Mouse (Mus musculus) liver, embryonic 14.5 days (tissue): ENCODE data around the gene Limd2.

ENCODE experiments used
- CTCF ChIP-seq: IDR thresholded peaks from 2 replicates; pipeline ENCODE4 v1.5.1; 2016; ENCODE audit warnings: antibody characterized with exemption, low read depth, control low read depth
- EP300 ChIP-seq: IDR thresholded peaks from 2 replicates; pipeline ENCODE4 v1.6.1; 2016; ENCODE audit warnings: antibody characterized with exemption, low read depth

DNA sequence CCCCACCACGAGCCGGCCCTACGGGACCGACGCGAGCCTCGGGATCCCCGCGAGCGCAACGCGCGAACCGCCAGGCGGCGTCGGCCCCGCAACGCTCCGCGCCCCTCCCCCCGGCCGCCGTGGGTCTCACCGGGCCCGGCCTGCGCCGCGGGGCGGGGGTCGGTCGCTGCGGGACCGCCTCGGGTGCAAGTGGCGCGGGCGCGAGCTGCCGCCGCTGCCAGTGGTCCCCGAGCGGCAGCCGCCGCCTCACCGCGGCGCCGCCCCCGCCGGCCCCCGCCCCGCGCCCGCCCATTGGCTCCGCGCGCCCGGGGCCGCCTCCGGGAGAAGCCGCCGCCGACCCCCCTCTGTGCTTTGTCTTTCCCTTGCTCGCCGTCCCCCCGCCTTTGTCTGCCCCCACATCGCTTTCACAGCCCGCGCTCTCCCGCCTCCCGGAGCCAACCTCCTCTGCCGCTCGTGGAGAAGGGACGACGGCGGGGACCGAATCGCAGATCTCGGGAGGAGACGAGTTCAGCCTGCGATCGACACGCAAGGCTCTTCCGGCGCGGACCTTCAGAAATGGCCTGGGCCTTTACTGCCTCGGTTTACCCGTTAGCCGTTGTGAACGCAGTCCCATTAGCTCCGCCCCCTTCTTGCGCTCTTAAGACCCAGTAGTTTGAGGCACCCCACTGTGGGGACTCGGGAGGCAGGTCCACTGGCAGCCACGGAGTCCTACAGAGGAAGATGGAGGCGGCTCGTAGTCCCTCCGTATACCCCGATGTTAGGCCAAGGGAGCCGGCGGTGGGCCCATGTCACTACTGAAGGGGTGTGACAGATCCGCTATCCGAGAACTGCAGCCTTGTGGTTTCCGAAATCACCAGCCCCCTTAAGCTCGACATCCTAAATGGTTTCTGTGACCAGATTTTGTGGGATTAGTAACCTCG is 479 bp downstream of the Limd2 start:
- no peak for TF ChIP-seq EP300
- no peak for TF ChIP-seq CTCF
